Mouse (Mus musculus): Measurements from ENCODE around the gene Efna5. TPM values are rescaled to one million over a fixed set of nuclear protein-coding genes. Genes with fewer than 3 reads are reported as not detected.

Efna5 gene
- polyA plus RNA-seq, 1 experiment from 2014 or later = 22.0 TPM

- H3K36me3 ChIP-seq (ENCODE audit: control insufficient read depth, insufficient read depth) = no peaks in the 10 kb centered on the region
- H3K9me3 ChIP-seq (replicated peaks; ENCODE audit: control insufficient read depth, low read length) = no peaks in the 10 kb centered on the region
- no peak overlapping the region for H3K9ac ChIP-seq (ENCODE audit: low read length)
- WGBS = 71% methylated on average over 5 of the region's 5 CpGs
- no peaks in the 10 kb centered on the region for H3K27me3 ChIP-seq (ENCODE audit: control insufficient read depth, insufficient read depth, low read length)
- ATAC-seq (replicated peaks; ENCODE audit: extremely low read depth, insufficient read depth, low FRiP score) = no peak
- H3K27ac ChIP-seq (ENCODE audit: low read length) = no peak overlapping the region
- H3K4me1 ChIP-seq (ENCODE audit: control insufficient read depth, insufficient read depth, low read length) = no peaks in the 10 kb centered on the region
- H3K4me2 ChIP-seq (ENCODE audit: low read depth, low read length) = no peak overlapping the region
- H3K4me3 ChIP-seq (ENCODE audit: low read length) = no peak overlapping the region
These were observed 36.8 kb downstream of the Efna5 start for GRCm38 (mm10) chr17:62844329-62844728.

- H3K4me3 ChIP-seq (ENCODE audit: low read length) = no peak overlapping the region
- no peak overlapping the region for H3K27ac ChIP-seq (ENCODE audit: low read length)
- H3K36me3 ChIP-seq (ENCODE audit: control insufficient read depth, insufficient read depth) = peaks cover 3% of the 10 kb centered on the region; the same call in 1 of the 2 replicates
- H3K4me1 ChIP-seq (ENCODE audit: control insufficient read depth, insufficient read depth, low read length) = no peaks in the 10 kb centered on the region
- peaks cover 2% of the 10 kb centered on the region; the same call in 1 of the 2 replicates for H3K9me3 ChIP-seq (replicated peaks; ENCODE audit: control insufficient read depth, low read length)
- 81% methylated on average over 7 of the region's 7 CpGs for WGBS
- no peak overlapping the region for H3K4me2 ChIP-seq (ENCODE audit: low read depth, low read length)
- H3K27me3 ChIP-seq (ENCODE audit: control insufficient read depth, insufficient read depth, low read length) = no peaks in the 10 kb centered on the region
- ATAC-seq (replicated peaks; ENCODE audit: extremely low read depth, insufficient read depth, low FRiP score) = no peak
- no peak overlapping the region for H3K9ac ChIP-seq (ENCODE audit: low read length)
These were observed 43.8 kb downstream of the Efna5 start for GRCm38 (mm10) chr17:62837336-62837735.

GRCm38 (mm10) chr17:62836598-62837106, 44.5 kb downstream of the Efna5 start:
- Histone ChIP-seq H3K4me1 (ENCODE audit: control insufficient read depth, insufficient read depth, low read length) (no peaks in the 10 kb centered on the region), H3K9ac (ENCODE audit: low read length) (no peak overlapping the region), H3K9me3 (replicated peaks; ENCODE audit: control insufficient read depth, low read length) (peaks cover 2% of the 10 kb centered on the region; the same call in 1 of the 2 replicates), H3K27me3 (ENCODE audit: control insufficient read depth, insufficient read depth, low read length) (no peaks in the 10 kb centered on the region), H3K36me3 (ENCODE audit: control insufficient read depth, insufficient read depth) (peaks cover 3% of the 10 kb centered on the region; the same call in 1 of the 2 replicates), H3K27ac (ENCODE audit: low read length) (no peak overlapping the region), H3K4me2 (ENCODE audit: low read depth, low read length) (no peak overlapping the region), H3K4me3 (ENCODE audit: low read length) (no peak overlapping the region)
- ATAC-seq (replicated peaks; ENCODE audit: extremely low read depth, insufficient read depth, low FRiP score) = no peak
- 82% methylated on average over 6 of the region's 6 CpGs for WGBS

GRCm38 (mm10) chr17:62832550-62833127, 48.5 kb downstream of the Efna5 start:
- ATAC-seq (replicated peaks; ENCODE audit: extremely low read depth, insufficient read depth, low FRiP score) = no peak
- Histone ChIP-seq H3K27me3 (ENCODE audit: control insufficient read depth, insufficient read depth, low read length) (no peaks in the 10 kb centered on the region), H3K27ac (ENCODE audit: low read length) (no peak overlapping the region), H3K4me3 (ENCODE audit: low read length) (no peak overlapping the region), H3K9ac (ENCODE audit: low read length) (no peak overlapping the region), H3K36me3 (ENCODE audit: control insufficient read depth, insufficient read depth) (no peaks in the 10 kb centered on the region), H3K4me2 (ENCODE audit: low read depth, low read length) (no peak overlapping the region), H3K4me1 (ENCODE audit: control insufficient read depth, insufficient read depth, low read length) (no peaks in the 10 kb centered on the region), H3K9me3 (replicated peaks; ENCODE audit: control insufficient read depth, low read length) (no peaks in the 10 kb centered on the region; the same call in 1 of the 2 replicates)
- 68% methylated on average over 16 of the region's 16 CpGs for WGBS

GRCm38 (mm10) chr17:62827549-62827948, 53.6 kb downstream of the Efna5 start:
- WGBS = 62% methylated on average over 6 of the region's 6 CpGs
- Histone ChIP-seq H3K27ac (ENCODE audit: low read length) (no peak overlapping the region), H3K4me3 (ENCODE audit: low read length) (no peak overlapping the region), H3K9ac (ENCODE audit: low read length) (no peak overlapping the region), H3K27me3 (ENCODE audit: control insufficient read depth, insufficient read depth, low read length) (no peaks in the 10 kb centered on the region), H3K9me3 (replicated peaks; ENCODE audit: control insufficient read depth, low read length) (no peaks in the 10 kb centered on the region), H3K4me2 (ENCODE audit: low read depth, low read length) (no peak overlapping the region), H3K36me3 (ENCODE audit: control insufficient read depth, insufficient read depth) (no peaks in the 10 kb centered on the region), H3K4me1 (ENCODE audit: control insufficient read depth, insufficient read depth, low read length) (no peaks in the 10 kb centered on the region)
- ATAC-seq (replicated peaks; ENCODE audit: extremely low read depth, insufficient read depth, low FRiP score) = no peak

- Histone ChIP-seq H3K27ac (ENCODE audit: low read length) (no peak overlapping the region), H3K4me3 (ENCODE audit: low read length) (no peak overlapping the region), H3K27me3 (ENCODE audit: control insufficient read depth, insufficient read depth, low read length) (no peaks in the 10 kb centered on the region), H3K36me3 (ENCODE audit: control insufficient read depth, insufficient read depth) (no peaks in the 10 kb centered on the region), H3K4me2 (ENCODE audit: low read depth, low read length) (no peak overlapping the region), H3K9me3 (replicated peaks; ENCODE audit: control insufficient read depth, low read length) (no peaks in the 10 kb centered on the region), H3K9ac (ENCODE audit: low read length) (no peak overlapping the region), H3K4me1 (ENCODE audit: control insufficient read depth, insufficient read depth, low read length) (peaks cover 12% of the 10 kb centered on the region)
- 87% methylated on average over 11 of the region's 11 CpGs for WGBS
- no peak for ATAC-seq (replicated peaks; ENCODE audit: extremely low read depth, insufficient read depth, low FRiP score)
These were observed 59.9 kb downstream of the Efna5 start for GRCm38 (mm10) chr17:62821219-62821618.

- Histone ChIP-seq H3K4me2 (ENCODE audit: low read depth, low read length) (no peak overlapping the region), H3K4me3 (ENCODE audit: low read length) (no peak overlapping the region), H3K36me3 (ENCODE audit: control insufficient read depth, insufficient read depth) (no peaks in the 10 kb centered on the region), H3K4me1 (ENCODE audit: control insufficient read depth, insufficient read depth, low read length) (peaks cover 12% of the 10 kb centered on the region), H3K9me3 (replicated peaks; ENCODE audit: control insufficient read depth, low read length) (no peaks in the 10 kb centered on the region), H3K27ac (ENCODE audit: low read length) (no peak overlapping the region), H3K9ac (ENCODE audit: low read length) (no peak overlapping the region), H3K27me3 (ENCODE audit: control insufficient read depth, insufficient read depth, low read length) (no peaks in the 10 kb centered on the region)
- no peak for ATAC-seq (replicated peaks; ENCODE audit: extremely low read depth, insufficient read depth, low FRiP score)
- WGBS = 90% methylated on average over 5 of the region's 5 CpGs
These were observed 61.2 kb downstream of the Efna5 start for GRCm38 (mm10) chr17:62819931-62820330.

- H3K4me2 ChIP-seq (ENCODE audit: low read depth, low read length) = no peak overlapping the region
- WGBS = 25% methylated on average over 8 of the region's 8 CpGs
These were observed 62.3 kb downstream of the Efna5 start for GRCm38 (mm10) chr17:62818821-62819220.

GRCm38 (mm10) chr17:62818337-62818736, 62.8 kb downstream of the Efna5 start:
- H3K9ac ChIP-seq (ENCODE audit: low read length) = no peak overlapping the region
- no peak overlapping the region for H3K4me2 ChIP-seq (ENCODE audit: low read depth, low read length)
- H3K36me3 ChIP-seq (ENCODE audit: control insufficient read depth, insufficient read depth) = no peaks in the 10 kb centered on the region
- no peak overlapping the region for H3K4me3 ChIP-seq (ENCODE audit: low read length)
- no peak for ATAC-seq (replicated peaks; ENCODE audit: extremely low read depth, insufficient read depth, low FRiP score)
- no peak overlapping the region for H3K27ac ChIP-seq (ENCODE audit: low read length)
- no peaks in the 10 kb centered on the region for H3K27me3 ChIP-seq (ENCODE audit: control insufficient read depth, insufficient read depth, low read length)
- 70% methylated on average over 2 of the region's 2 CpGs for WGBS
- no peaks in the 10 kb centered on the region for H3K9me3 ChIP-seq (replicated peaks; ENCODE audit: control insufficient read depth, low read length)
- H3K4me1 ChIP-seq (ENCODE audit: control insufficient read depth, insufficient read depth, low read length) = peaks cover 12% of the 10 kb centered on the region

More at GRCm38 (mm10) chr17:62818821-62819220, 62.3 kb downstream of the Efna5 start:
- Histone ChIP-seq H3K9ac (ENCODE audit: low read length) (no peak overlapping the region), H3K9me3 (replicated peaks; ENCODE audit: control insufficient read depth, low read length) (no peaks in the 10 kb centered on the region), H3K4me1 (ENCODE audit: control insufficient read depth, insufficient read depth, low read length) (peaks cover 12% of the 10 kb centered on the region), H3K36me3 (ENCODE audit: control insufficient read depth, insufficient read depth) (no peaks in the 10 kb centered on the region), H3K27ac (ENCODE audit: low read length) (no peak overlapping the region), H3K4me3 (ENCODE audit: low read length) (no peak overlapping the region), H3K27me3 (ENCODE audit: control insufficient read depth, insufficient read depth, low read length) (no peaks in the 10 kb centered on the region)
- no peak for ATAC-seq (replicated peaks; ENCODE audit: extremely low read depth, insufficient read depth, low FRiP score)
